21 mouse cellular contexts compared by ENCODE assay signal in genomic region chr4:88916306-88916705, GRCm38 (mm10). TPM values are rescaled to one million over a fixed set of nuclear protein-coding genes. Genes with fewer than 3 reads are reported as not detected.
"Had no signal": no experiment of that assay in that cellular context is flagged by ENCODE, and none has a peak within 500 bp of the region (broad histone marks: within the 10 kb centered on the region; RNA-seq: fewer than 3 reads in every experiment).

No protein-coding gene starts in this region.

- H3K36me3 ChIP-seq: limb, embryonic 12.5 days; liver, embryonic 15.5 days; neural tube, embryonic 15.5 days had no signal

- H3K9ac ChIP-seq: limb, embryonic 12.5 days; liver, embryonic 15.5 days; neural tube, embryonic 15.5 days had no signal

- H3K4me2 ChIP-seq: limb, embryonic 12.5 days; liver, embryonic 15.5 days; neural tube, embryonic 15.5 days had no signal

- ATAC-seq: lung, postnatal 0 days had no signal

- H3K4me3 ChIP-seq: left cerebral cortex, adult 2 months; limb, embryonic 12.5 days; liver, embryonic 15.5 days; myocyte; neural tube, embryonic 15.5 days had no signal

- H3K4me1 ChIP-seq: limb, embryonic 12.5 days; neural tube, embryonic 15.5 days had no signal

- DNase-seq: kidney, postnatal 10 days; kidney, postnatal 4 days; liver; lung, adult 2 months; lung, postnatal 36 days; midbrain, embryonic 14.5 days; right cerebral cortex, adult 18-20 months; thymus, postnatal 4 days had no signal

- H3K27me3 ChIP-seq: limb, embryonic 12.5 days; liver, embryonic 15.5 days; neural tube, embryonic 15.5 days had no signal

- H3K27ac ChIP-seq: left cerebral cortex, adult 2 months; limb, embryonic 12.5 days; liver, embryonic 15.5 days; neural tube, embryonic 15.5 days; stomach, postnatal 0 days had no signal

- H3K9me3 ChIP-seq: limb, embryonic 12.5 days; liver, embryonic 15.5 days; neural tube, embryonic 15.5 days had no signal

RNA-seq across cellular contexts. Expression of gene Ifne, which starts 36.3 kb away (rescaled TPM):
- total RNA-seq: layer of hippocampus, adult 8-10 months; layer of hippocampus, postnatal 25 days; left cerebral cortex, adult 2 months; left cerebral cortex, postnatal 25 days; megakaryocyte progenitor cell, adult 5-6 weeks had no signal
- polyA plus RNA-seq: kidney, embryonic 14.5 days; limb, embryonic 12.5 days; liver, embryonic 15.5 days; lung, adult 2 months; lung, postnatal 0 days; midbrain, embryonic 14.5 days; myocyte; neural tube, embryonic 11.5 days; neural tube, embryonic 15.5 days had no signal
